33 mouse cellular contexts compared by ENCODE assay signal in the genomic region with DNA sequence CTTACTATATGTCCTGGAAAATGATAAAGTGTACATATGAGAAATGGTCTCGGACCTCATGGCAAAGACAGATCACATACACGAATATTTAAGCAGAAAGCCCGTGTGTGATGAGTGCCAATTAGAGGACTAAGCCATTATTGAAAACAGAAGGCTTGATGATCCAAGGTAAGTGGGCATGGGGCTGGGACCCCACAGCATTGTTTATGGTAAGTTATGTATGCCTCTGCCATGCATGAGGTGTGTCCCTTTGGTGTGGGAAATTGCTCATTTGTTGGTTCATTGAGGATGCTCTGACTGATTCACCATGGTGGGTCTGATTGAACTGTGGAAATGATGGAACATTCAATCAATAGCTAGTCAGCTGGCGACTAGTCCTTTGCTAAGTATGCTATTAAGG.
"Had no signal": no experiment of that assay in that cellular context is flagged by ENCODE, and none has a peak within 500 bp of the region (broad histone marks: within the 10 kb centered on the region; RNA-seq: fewer than 3 reads in every experiment).

No protein-coding gene starts in this region.

- H3K9me3 ChIP-seq: heart, embryonic 10.5 days; heart, embryonic 12.5 days; heart, embryonic 13.5 days; heart, embryonic 15.5 days; hindbrain, embryonic 10.5 days; hindbrain, embryonic 13.5 days; hindbrain, embryonic 15.5 days; intestine, embryonic 15.5 days; kidney, embryonic 15.5 days had no signal

- H3K27me3 ChIP-seq: heart, embryonic 12.5 days; heart, embryonic 13.5 days; heart, embryonic 15.5 days; hindbrain, embryonic 13.5 days; hindbrain, embryonic 15.5 days; intestine, embryonic 15.5 days; kidney, embryonic 15.5 days had no signal

- H3K9ac ChIP-seq: heart, embryonic 12.5 days; heart, embryonic 13.5 days; heart, embryonic 15.5 days; hindbrain, embryonic 13.5 days; hindbrain, embryonic 15.5 days; intestine, embryonic 15.5 days; kidney, embryonic 15.5 days had no signal

- DNase-seq: heart, postnatal 10 days; heart, postnatal 14 days; heart, postnatal 36 days; heart, postnatal 4 days; kidney, adult 11 months; kidney, adult 18-20 months; kidney, adult 2 months; kidney, adult 8-10 months; kidney, adult 9 months; kidney, postnatal 10 days; kidney, postnatal 14 days; kidney, postnatal 25 days; kidney, postnatal 36 days; kidney, postnatal 4 days; layer of hippocampus, adult 9-11 months; layer of hippocampus, postnatal 36 days had no signal

- H3K4me1 ChIP-seq: heart, embryonic 10.5 days; heart, embryonic 12.5 days; heart, embryonic 13.5 days; heart, embryonic 15.5 days; hindbrain, embryonic 10.5 days; hindbrain, embryonic 15.5 days; intestine, embryonic 15.5 days; kidney, embryonic 15.5 days had no signal

- H3K27ac ChIP-seq: heart, embryonic 10.5 days; heart, embryonic 13.5 days; heart, embryonic 15.5 days; hindbrain, embryonic 10.5 days; hindbrain, embryonic 13.5 days; hindbrain, embryonic 15.5 days; intestine, embryonic 15.5 days; kidney, embryonic 15.5 days; kidney, postnatal 0 days; layer of hippocampus, adult 2 months; left cerebral cortex, adult 2 months had no signal

- ATAC-seq: hindbrain, embryonic 16.5 days; inflammation-experienced regulatory T-cells, adult 6 months; intestine, embryonic 15.5 days; intestine, embryonic 16.5 days; intestine, postnatal 0 days had no signal

- H3K4me2 ChIP-seq: heart, embryonic 11.5 days; heart, embryonic 12.5 days; heart, embryonic 13.5 days; heart, embryonic 15.5 days; hindbrain, embryonic 13.5 days; hindbrain, embryonic 15.5 days; intestine, embryonic 15.5 days; kidney, embryonic 15.5 days had no signal

- H3K4me3 ChIP-seq: heart, embryonic 10.5 days; heart, embryonic 12.5 days; heart, embryonic 13.5 days; heart, embryonic 15.5 days; hindbrain, embryonic 10.5 days; hindbrain, embryonic 13.5 days; hindbrain, embryonic 15.5 days; intestine, embryonic 15.5 days; kidney, embryonic 15.5 days; layer of hippocampus, adult 2 months; left cerebral cortex, adult 2 months had no signal

- H3K36me3 ChIP-seq: heart, embryonic 10.5 days; heart, embryonic 12.5 days; heart, embryonic 13.5 days; heart, embryonic 15.5 days; hindbrain, embryonic 10.5 days; hindbrain, embryonic 13.5 days; hindbrain, embryonic 15.5 days; intestine, embryonic 15.5 days; kidney, embryonic 15.5 days had no signal
